Mouse (Mus musculus) hindbrain, embryonic 10.5 days (tissue): ENCODE measurements at regions not wholly inside any gene's neighbourhood (a gene's known extent, or its start where the extent isn't known, plus 50 kb on each side); places are given as distances from the start of the nearest gene placed in this dataset.

ENCODE experiments used
- DNase-seq: peaks from one replicate; pipeline ENCODE4 v3.0.0-alpha.2; 2017; ENCODE audit warnings: low spot score
- H3K27ac ChIP-seq: fragments of 300-500 bp; sonication (generic); 2 replicates; pipeline ENCODE4 v1.5.1; 2016; ENCODE audit warnings: mild to moderate bottlenecking, moderate library complexity
- H3K27me3 ChIP-seq: fragments of 300-500 bp; sonication (generic); 2 replicates; pipeline ENCODE4 v1.6.1; 2016; ENCODE audit warnings: mild to moderate bottlenecking; ENCODE audit not compliant: poor library complexity, insufficient read depth, severe bottlenecking
- H3K36me3 ChIP-seq: fragments of 300-500 bp; sonication (generic); 2 replicates; pipeline ENCODE4 v1.6.1; 2016; ENCODE audit warnings: mild to moderate bottlenecking, moderate library complexity
- H3K4me1 ChIP-seq: fragments of 300-500 bp; sonication (generic); replicated peaks from 2 replicates; pipeline ENCODE4 v1.6.1; 2016; ENCODE audit warnings: mild to moderate bottlenecking
- H3K4me3 ChIP-seq: fragments of 300-500 bp; sonication (generic); 2 replicates; pipeline ENCODE4 v1.5.1; 2016; ENCODE audit warnings: mild to moderate bottlenecking, moderate library complexity
- H3K9me3 ChIP-seq: fragments of 300-500 bp; sonication (generic); 2 replicates; pipeline ENCODE4 v1.6.1; 2016; ENCODE audit warnings: mild to moderate bottlenecking, moderate library complexity
- WGBS: fragments of 180-500 bp; shearing (Covaris S2); methylation state at CpG from one replicate; pipeline ENCODE4 v1.1.7; 2016; 5-methylcytosine and 5-hydroxymethylcytosine counted together

GRCm38 (mm10) chr13:31472804-31473203 is 83.1 kb upstream of the Foxq1 start:
- H3K27ac ChIP-seq = no peak overlapping the region
- 67% methylated on average over 4 of the region's 4 CpGs for WGBS
- no peaks in the 10 kb centered on the region for H3K27me3 ChIP-seq
- no peaks in the 10 kb centered on the region for H3K36me3 ChIP-seq
- H3K9me3 ChIP-seq = no peaks in the 10 kb centered on the region
- H3K4me1 ChIP-seq = no peaks in the 10 kb centered on the region
- DNase-seq = no peak
- no peak overlapping the region for H3K4me3 ChIP-seq

GRCm38 (mm10) chr13:31473275-31473674 is 82.7 kb upstream of the Foxq1 start:
- no peaks in the 10 kb centered on the region for H3K27me3 ChIP-seq
- H3K9me3 ChIP-seq = no peaks in the 10 kb centered on the region
- H3K4me1 ChIP-seq = no peaks in the 10 kb centered on the region
- no peak for DNase-seq
- H3K36me3 ChIP-seq = no peaks in the 10 kb centered on the region
- H3K27ac ChIP-seq = no peak overlapping the region
- H3K4me3 ChIP-seq = no peak overlapping the region
- WGBS = 92% methylated on average over 1 of the region's 1 CpGs

GRCm38 (mm10) chr13:31475845-31476244 is 80.1 kb upstream of the Foxq1 start:
- no peak overlapping the region for H3K4me3 ChIP-seq
- DNase-seq = no peak
- no peaks in the 10 kb centered on the region for H3K9me3 ChIP-seq
- no peaks in the 10 kb centered on the region for H3K4me1 ChIP-seq
- no peak overlapping the region for H3K27ac ChIP-seq
- H3K27me3 ChIP-seq = no peaks in the 10 kb centered on the region
- WGBS = 89% methylated on average over 3 of the region's 3 CpGs
- H3K36me3 ChIP-seq = no peaks in the 10 kb centered on the region

- H3K27ac ChIP-seq = no peak overlapping the region
- H3K4me1 ChIP-seq = no peaks in the 10 kb centered on the region
- 61% methylated on average over 1 of the region's 1 CpGs for WGBS
- H3K4me3 ChIP-seq = no peak overlapping the region
- H3K27me3 ChIP-seq = no peaks in the 10 kb centered on the region
- H3K36me3 ChIP-seq = no peaks in the 10 kb centered on the region
- H3K9me3 ChIP-seq = no peaks in the 10 kb centered on the region
- no peak for DNase-seq
Measured at GRCm38 (mm10) chr13:31477171-31477867, 78.6 kb upstream of the Foxq1 start.

- H3K4me3 ChIP-seq = no peak overlapping the region
- H3K27me3 ChIP-seq = no peaks in the 10 kb centered on the region
- H3K36me3 ChIP-seq = no peaks in the 10 kb centered on the region
- WGBS = 85% methylated on average over 7 of the region's 7 CpGs
- H3K27ac ChIP-seq = no peak overlapping the region
- DNase-seq = no peak
- H3K9me3 ChIP-seq = no peaks in the 10 kb centered on the region
- H3K4me1 ChIP-seq = no peaks in the 10 kb centered on the region
Measured at GRCm38 (mm10) chr13:31481105-31481844, 74.7 kb upstream of the Foxq1 start.

- 90% methylated on average over 3 of the region's 3 CpGs for WGBS
- H3K36me3 ChIP-seq = no peaks in the 10 kb centered on the region
Measured at GRCm38 (mm10) chr13:31486373-31486772, 69.6 kb upstream of the Foxq1 start.

GRCm38 (mm10) chr13:31488186-31488585 is 67.7 kb upstream of the Foxq1 start:
- Histone ChIP-seq H3K36me3 (no peaks in the 10 kb centered on the region), H3K4me1 (no peaks in the 10 kb centered on the region), H3K4me3 (no peak overlapping the region), H3K9me3 (no peaks in the 10 kb centered on the region), H3K27me3 (no peaks in the 10 kb centered on the region), H3K27ac (no peak overlapping the region)
- no peak for DNase-seq

More at GRCm38 (mm10) chr13:31486373-31486772, 69.6 kb upstream of the Foxq1 start:
- Histone ChIP-seq H3K4me1 (no peaks in the 10 kb centered on the region), H3K4me3 (no peak overlapping the region), H3K27ac (no peak overlapping the region), H3K9me3 (no peaks in the 10 kb centered on the region), H3K27me3 (no peaks in the 10 kb centered on the region)
- no peak for DNase-seq

GRCm38 (mm10) chr13:31503191-31503590 is 52.7 kb upstream of the Foxq1 start:
- Histone ChIP-seq H3K9me3 (no peaks in the 10 kb centered on the region), H3K4me1 (0 out of 2 replicates have a peak, but pooled peaks cover 2% of the 10 kb centered on the region), H3K36me3 (no peaks in the 10 kb centered on the region), H3K4me3 (no peak overlapping the region), H3K27ac (no peak overlapping the region), H3K27me3 (no peaks in the 10 kb centered on the region)
- 94% methylated on average over 10 of the region's 10 CpGs for WGBS
- no peak for DNase-seq

GRCm38 (mm10) chr13:31503832-31504231 is 52.1 kb upstream of the Foxq1 start:
- Histone ChIP-seq H3K36me3 (no peaks in the 10 kb centered on the region), H3K4me3 (no peak overlapping the region), H3K27ac (no peak overlapping the region), H3K9me3 (no peaks in the 10 kb centered on the region), H3K27me3 (no peaks in the 10 kb centered on the region), H3K4me1 (0 out of 2 replicates have a peak, but pooled peaks cover 2% of the 10 kb centered on the region)
- DNase-seq = no peak
- WGBS = 86% methylated on average over 11 of the region's 11 CpGs

GRCm38 (mm10) chr13:31504316-31504715 is 51.6 kb upstream of the Foxq1 start:
- Histone ChIP-seq H3K36me3 (no peaks in the 10 kb centered on the region), H3K4me3 (no peak overlapping the region), H3K27ac (no peak overlapping the region), H3K9me3 (no peaks in the 10 kb centered on the region), H3K4me1 (0 out of 2 replicates have a peak, but pooled peaks cover 2% of the 10 kb centered on the region), H3K27me3 (no peaks in the 10 kb centered on the region)
- 92% methylated on average over 6 of the region's 7 CpGs for WGBS
- no peak for DNase-seq

- no peak overlapping the region for H3K4me3 ChIP-seq
- no peaks in the 10 kb centered on the region for H3K27me3 ChIP-seq
- H3K9me3 ChIP-seq = no peaks in the 10 kb centered on the region
- DNase-seq = no peak
- 0 out of 2 replicates have a peak, but pooled peaks cover 2% of the 10 kb centered on the region for H3K4me1 ChIP-seq
- 91% methylated on average over 10 of the region's 10 CpGs for WGBS
- no peak overlapping the region for H3K27ac ChIP-seq
- no peaks in the 10 kb centered on the region for H3K36me3 ChIP-seq
Measured at GRCm38 (mm10) chr13:31505386-31505785, 50.5 kb upstream of the Foxq1 start.
